Mouse (Mus musculus): ENCODE measurements at regions not wholly inside any gene's neighbourhood (a gene's known extent, or its start where the extent isn't known, plus 50 kb on each side); places are given as distances from the start of the nearest gene placed in this dataset.
A peak's percentile ranks its signal among the peaks of the same experiment; 100 is the strongest.

DNA sequence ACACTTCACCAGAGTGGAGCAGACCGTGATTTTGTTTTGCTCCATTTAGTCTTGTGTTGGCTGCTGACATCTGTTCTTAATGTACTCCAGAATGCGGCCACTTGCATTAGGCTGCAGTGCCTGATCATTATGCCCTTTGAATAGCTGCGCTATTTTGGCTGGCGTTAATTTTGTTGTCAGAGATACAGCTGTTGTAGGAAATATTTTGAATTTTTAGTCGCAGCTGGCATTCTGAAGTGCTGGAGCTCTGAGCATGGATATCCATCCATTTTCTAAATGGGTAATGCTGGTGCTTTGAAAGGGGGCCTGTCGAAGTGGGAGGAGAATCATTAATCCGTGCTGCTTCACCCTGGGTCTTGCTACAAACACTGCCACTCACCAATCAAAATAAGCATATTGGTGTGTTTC, 275.1 kb downstream of the Adamts20 start:
- peak; percentile 49 for DNase-seq
- no peak overlapping the region for H3K4me2 ChIP-seq (ENCODE audit: low read depth)
- no peaks in the 10 kb centered on the region for H3K36me3 ChIP-seq (ENCODE audit: insufficient read depth)
- no peaks in the 10 kb centered on the region for H3K4me1 ChIP-seq (ENCODE audit: insufficient read depth)
- peak; percentile 77 for ATAC-seq
- WGBS: 24% methylated on average over 7 of the region's 7 CpGs
- H3K9me3 ChIP-seq (ENCODE audit: low read length): no peaks in the 10 kb centered on the region
- H3K27me3 ChIP-seq (ENCODE audit: insufficient read depth, low read length): no peaks in the 10 kb centered on the region
- no peak overlapping the region for H3K4me3 ChIP-seq (ENCODE audit: low read depth, low read length)
- no peak overlapping the region for H3K27ac ChIP-seq (ENCODE audit: low read depth, low read length)
- TF ChIP-seq CTCF (IDR thresholded peaks at IDR 0.05; ENCODE audit: low read depth): no peak
- H3K9ac ChIP-seq: no peak overlapping the region

DNA sequence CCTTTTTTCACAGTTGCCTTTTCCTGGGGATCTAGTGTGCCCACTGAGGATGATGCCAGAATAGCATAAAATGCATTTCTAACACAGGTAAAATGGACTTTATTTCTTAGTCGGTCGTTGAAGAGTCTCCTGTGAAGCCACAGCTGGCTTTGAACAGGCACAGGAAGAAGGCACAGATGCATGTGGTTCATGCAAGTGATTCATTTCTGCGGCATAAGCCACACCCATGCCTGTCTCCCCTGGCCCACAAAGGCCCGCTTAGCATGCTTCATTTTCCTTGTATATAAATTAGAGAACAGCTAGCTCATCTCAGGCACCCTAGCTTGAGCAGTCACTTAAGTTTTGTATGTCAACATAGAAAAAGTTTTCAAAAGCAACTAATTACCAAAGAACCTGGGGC, 277.6 kb downstream of the Adamts20 start:
- DNase-seq: no peak

DNA sequence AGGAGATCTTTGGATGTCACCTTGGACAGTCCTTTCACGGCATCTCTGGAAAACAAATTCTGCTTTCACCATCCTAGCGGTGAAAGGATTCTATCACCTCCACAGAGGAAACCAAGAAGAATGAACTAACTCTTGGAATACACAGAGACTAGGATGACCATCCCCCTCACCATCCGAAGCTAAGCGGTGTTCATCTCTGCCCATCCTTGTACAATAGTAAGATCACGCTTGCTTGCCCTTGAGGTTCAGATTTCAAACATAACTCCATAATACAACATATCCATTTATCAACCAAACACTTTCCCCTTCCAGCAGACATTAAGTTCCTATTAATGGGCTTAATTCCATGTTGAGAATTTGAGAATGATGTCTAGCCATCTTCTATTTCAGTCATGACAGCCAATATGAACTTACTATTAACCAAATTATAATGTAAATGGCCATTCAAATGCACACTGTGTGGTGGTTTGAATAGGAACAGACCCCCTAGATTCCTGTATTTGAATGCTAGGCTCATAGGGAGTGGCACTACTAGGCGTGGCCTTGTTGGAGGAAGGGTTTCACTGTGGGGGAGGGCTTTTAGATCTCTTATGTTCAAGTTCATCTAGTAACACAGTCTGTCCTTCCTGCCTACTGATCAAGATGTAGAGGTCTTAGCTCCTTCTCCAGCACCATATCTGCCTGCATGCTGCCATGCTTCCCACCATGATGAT, 281.4 kb downstream of the Adamts20 start:
- no peaks in the 10 kb centered on the region for H3K4me1 ChIP-seq (ENCODE audit: insufficient read depth)
- no peak overlapping the region for H3K9ac ChIP-seq
- no peak overlapping the region for H3K27ac ChIP-seq (ENCODE audit: low read depth, low read length)
- 96% methylated on average over 6 of the region's 6 CpGs for WGBS
- no peaks in the 10 kb centered on the region for H3K36me3 ChIP-seq (ENCODE audit: insufficient read depth)
- no peaks in the 10 kb centered on the region for H3K9me3 ChIP-seq (ENCODE audit: low read length)
- H3K4me2 ChIP-seq (ENCODE audit: low read depth): no peak overlapping the region
- no peak overlapping the region for H3K4me3 ChIP-seq (ENCODE audit: low read depth, low read length)
- no peaks in the 10 kb centered on the region for H3K27me3 ChIP-seq (ENCODE audit: insufficient read depth, low read length)
- no peak for TF ChIP-seq CTCF (IDR thresholded peaks at IDR 0.05; ENCODE audit: low read depth)
- no peak for ATAC-seq
- no peak for DNase-seq

More for the DNA sequence above, 277.6 kb downstream of the Adamts20 start:
- no peak for TF ChIP-seq CTCF (IDR thresholded peaks at IDR 0.05; ENCODE audit: low read depth)
- no peak for ATAC-seq
- H3K4me3 ChIP-seq (ENCODE audit: low read depth, low read length): no peak overlapping the region
- H3K9me3 ChIP-seq (ENCODE audit: low read length): no peaks in the 10 kb centered on the region
- H3K4me1 ChIP-seq (ENCODE audit: insufficient read depth): no peaks in the 10 kb centered on the region
- 79% methylated on average over 4 of the region's 4 CpGs for WGBS
- H3K4me2 ChIP-seq (ENCODE audit: low read depth): no peak overlapping the region
- no peak overlapping the region for H3K27ac ChIP-seq (ENCODE audit: low read depth, low read length)
- H3K27me3 ChIP-seq (ENCODE audit: insufficient read depth, low read length): no peaks in the 10 kb centered on the region
- no peak overlapping the region for H3K9ac ChIP-seq
- no peaks in the 10 kb centered on the region for H3K36me3 ChIP-seq (ENCODE audit: insufficient read depth)

DNA sequence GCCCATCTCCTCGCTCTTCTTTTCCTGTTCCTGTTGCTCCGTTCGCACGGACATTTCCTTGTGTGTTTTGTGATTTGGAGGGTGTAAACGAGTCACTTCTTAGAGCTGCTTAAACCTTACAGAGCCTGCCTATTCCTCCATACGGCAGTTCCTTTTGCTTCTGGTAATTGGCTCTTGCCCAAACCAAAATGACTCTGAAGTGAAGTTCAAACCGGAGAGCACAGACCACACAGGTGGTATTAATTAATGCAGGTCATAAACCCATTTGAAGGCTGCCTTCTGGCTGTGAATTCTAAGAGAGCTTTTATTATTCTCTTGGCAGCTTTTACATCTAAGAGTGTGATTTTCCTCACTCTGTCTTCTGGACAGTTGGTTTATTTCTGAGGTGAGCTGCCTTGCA, 291.1 kb downstream of the Adamts20 start:
- 60% methylated on average over 7 of the region's 7 CpGs for WGBS
- no peaks in the 10 kb centered on the region for H3K4me1 ChIP-seq (ENCODE audit: insufficient read depth)
- no peak for ATAC-seq
- no peak for DNase-seq
- H3K27ac ChIP-seq (ENCODE audit: low read depth, low read length): no peak overlapping the region
- no peaks in the 10 kb centered on the region for H3K36me3 ChIP-seq (ENCODE audit: insufficient read depth)
- no peaks in the 10 kb centered on the region for H3K27me3 ChIP-seq (ENCODE audit: insufficient read depth, low read length)
- H3K9me3 ChIP-seq (ENCODE audit: low read length): no peaks in the 10 kb centered on the region
- H3K9ac ChIP-seq: no peak overlapping the region
- TF ChIP-seq CTCF (IDR thresholded peaks at IDR 0.05; ENCODE audit: low read depth): no peak
- H3K4me2 ChIP-seq (ENCODE audit: low read depth): no peak overlapping the region
- H3K4me3 ChIP-seq (ENCODE audit: low read depth, low read length): no peak overlapping the region

DNA sequence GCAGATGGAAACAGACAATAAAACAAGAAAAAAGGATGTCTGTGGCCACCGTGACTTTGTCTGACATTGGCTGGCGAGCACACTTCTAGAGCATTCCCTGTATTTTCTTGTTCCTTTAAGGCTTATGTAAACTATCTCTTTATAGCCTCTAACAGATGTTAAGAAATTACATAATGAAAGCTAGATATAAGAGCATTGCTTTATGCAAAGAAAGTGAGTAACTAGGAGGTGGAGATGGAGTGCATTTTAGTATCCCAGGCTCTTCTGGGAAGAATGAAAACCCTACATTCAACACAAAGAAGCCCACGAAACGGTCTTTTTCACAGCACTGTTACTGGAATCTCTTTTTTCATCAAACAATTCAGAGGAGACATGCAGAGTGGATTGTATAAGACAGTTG, 304.4 kb downstream of the Adamts20 start:
- WGBS: 80% methylated on average over 4 of the region's 4 CpGs
- ATAC-seq: no peak

DNA sequence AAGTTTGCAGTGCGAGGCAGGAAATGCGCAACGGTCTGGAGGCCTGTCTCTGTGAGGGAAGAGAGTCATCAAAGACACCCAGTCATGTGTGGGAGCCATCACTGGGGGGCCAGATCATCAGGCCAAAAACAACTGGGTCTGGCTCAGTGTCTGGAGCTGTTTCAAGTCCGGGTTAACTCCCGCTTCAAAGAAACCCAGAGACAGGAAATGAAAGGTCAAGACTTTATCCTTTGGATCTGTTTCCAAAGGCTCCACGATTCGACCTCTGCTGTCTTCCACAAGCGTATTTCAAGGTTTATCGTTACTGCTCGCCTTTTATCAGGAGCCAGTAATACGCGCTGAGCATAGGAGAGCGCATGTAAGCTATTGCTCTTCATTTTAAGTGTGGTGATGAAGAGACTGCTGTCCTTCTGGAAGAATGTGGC, 325.7 kb downstream of the Adamts20 start:
- ATAC-seq (no peak), DNase-seq (no peak)
- Histone ChIP-seq H3K27ac (ENCODE audit: low read depth, low read length) (no peak overlapping the region), H3K4me3 (ENCODE audit: low read depth, low read length) (no peak overlapping the region), H3K4me1 (ENCODE audit: insufficient read depth) (no peaks in the 10 kb centered on the region), H3K4me2 (ENCODE audit: low read depth) (no peak overlapping the region), H3K27me3 (ENCODE audit: insufficient read depth, low read length) (no peaks in the 10 kb centered on the region), H3K9ac (no peak overlapping the region), H3K9me3 (ENCODE audit: low read length) (no peaks in the 10 kb centered on the region), H3K36me3 (ENCODE audit: insufficient read depth) (no peaks in the 10 kb centered on the region)
- no peak for TF ChIP-seq CTCF (IDR thresholded peaks at IDR 0.05; ENCODE audit: low read depth)
- WGBS: 71% methylated on average over 13 of the region's 13 CpGs

More for the DNA sequence above, 304.4 kb downstream of the Adamts20 start:
- H3K4me1 ChIP-seq (ENCODE audit: insufficient read depth): no peaks in the 10 kb centered on the region
- TF ChIP-seq CTCF (IDR thresholded peaks at IDR 0.05; ENCODE audit: low read depth): no peak
- no peak overlapping the region for H3K4me3 ChIP-seq (ENCODE audit: low read depth, low read length)
- DNase-seq: no peak
- no peaks in the 10 kb centered on the region for H3K9me3 ChIP-seq (ENCODE audit: low read length)
- no peaks in the 10 kb centered on the region for H3K36me3 ChIP-seq (ENCODE audit: insufficient read depth)
- H3K4me2 ChIP-seq (ENCODE audit: low read depth): no peak overlapping the region
- no peak overlapping the region for H3K9ac ChIP-seq
- no peaks in the 10 kb centered on the region for H3K27me3 ChIP-seq (ENCODE audit: insufficient read depth, low read length)
- H3K27ac ChIP-seq (ENCODE audit: low read depth, low read length): no peak overlapping the region

DNA sequence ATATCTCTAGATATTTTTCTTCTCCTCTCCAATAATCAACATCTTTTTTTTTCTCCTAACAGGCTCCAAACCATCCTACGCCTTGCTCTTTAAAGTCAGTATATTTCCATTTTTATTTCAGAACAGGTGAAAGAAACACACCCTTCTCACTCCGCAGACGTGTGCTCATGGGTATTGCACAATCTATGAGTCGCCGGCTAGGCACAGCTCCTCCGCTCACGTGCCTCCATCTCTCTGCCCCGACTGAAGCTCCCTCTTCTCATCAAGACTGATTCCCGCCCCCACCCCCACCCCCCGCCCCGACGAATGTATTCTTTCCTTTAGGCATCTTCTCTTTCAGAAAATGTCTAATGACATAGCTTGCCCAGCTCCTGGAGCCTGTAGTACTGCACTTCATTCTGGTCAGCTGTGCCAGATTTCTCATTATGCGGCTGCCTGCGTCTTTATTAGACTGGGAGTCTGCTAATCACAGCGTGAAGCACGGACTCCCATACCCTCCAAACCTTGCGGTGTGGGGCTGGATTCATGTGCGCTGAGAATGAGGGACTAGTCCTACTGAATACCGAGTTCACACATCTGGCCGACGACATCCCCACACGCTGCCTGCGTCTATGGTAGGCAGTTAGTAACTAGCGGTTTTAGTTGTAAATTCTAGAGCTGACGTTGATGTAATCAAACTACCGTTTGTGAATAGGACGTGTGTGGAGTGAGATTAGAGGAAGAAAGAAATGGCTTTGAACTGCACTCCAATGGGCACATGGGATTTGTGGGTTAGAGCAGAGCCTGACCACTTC, 327.9 kb downstream of the Adamts20 start:
- peak overlapping the region; percentile 44 for H3K4me2 ChIP-seq (ENCODE audit: low read depth)
- no peak overlapping the region; the same call in 1 of the 2 replicates for H3K9ac ChIP-seq
- H3K27ac ChIP-seq (ENCODE audit: low read depth, low read length): no peak overlapping the region
- DNase-seq (peak; percentile 31), ATAC-seq (peak; percentile 34; the same call in 1 of the 2 replicates)
- 40% methylated on average over 27 of the region's 27 CpGs for WGBS
- H3K4me3 ChIP-seq (ENCODE audit: low read depth, low read length): peak overlapping the region; percentile 12; the same call in 1 of the 2 replicates
- no peaks in the 10 kb centered on the region for H3K36me3 ChIP-seq (ENCODE audit: insufficient read depth)
- no peak for TF ChIP-seq CTCF (IDR thresholded peaks at IDR 0.05; ENCODE audit: low read depth)
- no peaks in the 10 kb centered on the region for H3K9me3 ChIP-seq (ENCODE audit: low read length)
- H3K4me1 ChIP-seq (ENCODE audit: insufficient read depth): no peaks in the 10 kb centered on the region
- H3K27me3 ChIP-seq (ENCODE audit: insufficient read depth, low read length): no peaks in the 10 kb centered on the region

Measured in forebrain, postnatal 0 days (tissue).